Mouse (Mus musculus): ENCODE data around the gene Rufy2. TPM values are rescaled to one million over a fixed set of nuclear protein-coding genes. Genes with fewer than 3 reads are reported as not detected.

The Rufy2 gene
- total and polyA plus RNA-seq, 2 experiments from 2014 or later: 25.5 to 57.2 TPM

- DNase-seq (ENCODE audit: low spot score) (peak; percentile 99), ATAC-seq (peak; percentile 97)
- no peaks in the 10 kb centered on the region for H3K27me3 ChIP-seq (ENCODE audit: insufficient read depth, low read length)
- TF ChIP-seq CTCF (IDR thresholded peaks at IDR 0.05; ENCODE audit: low read depth): no peak
- H3K4me1 ChIP-seq (ENCODE audit: insufficient read depth, low read length): peaks cover 22% of the 10 kb centered on the region; the same call in 1 of the 2 replicates
- under 1% methylated on average over 56 of the region's 69 CpGs for WGBS
- H3K27ac ChIP-seq: peak within 1 kb of the TSS; percentile 99
- H3K9me3 ChIP-seq (ENCODE audit: low read length): no peaks in the 10 kb centered on the region
- no peaks in the 10 kb centered on the region for H3K36me3 ChIP-seq (ENCODE audit: insufficient read depth, low read length)
- peak within 1 kb of the TSS; percentile 99 for H3K9ac ChIP-seq (replicated peaks; ENCODE audit: low read length)
- H3K4me2 ChIP-seq (ENCODE audit: low read depth, low read length): peak within 1 kb of the TSS; percentile 79
- peak within 1 kb of the TSS; percentile 98 for H3K4me3 ChIP-seq (ENCODE audit: low read length)
Observed at GRCm38 (mm10) chr10:63023749-63024579, 43.9 kb downstream of the Rufy2 start, which contains the start of the genes Hnrnph3 and Pbld2. TSS of gene Hnrnph3 (minus strand) at chr10:63024217. TSS of gene Pbld2 (plus strand) at chr10:63024315.

- Histone ChIP-seq H3K9ac (replicated peaks; ENCODE audit: low read length) (peak overlapping the region; percentile 99), H3K27me3 (ENCODE audit: insufficient read depth, low read length) (no peaks in the 10 kb centered on the region), H3K4me2 (ENCODE audit: low read depth, low read length) (peak overlapping the region; percentile 79), H3K4me1 (ENCODE audit: insufficient read depth, low read length) (peaks cover 22% of the 10 kb centered on the region; the same call in 1 of the 2 replicates), H3K27ac (peak overlapping the region; percentile 99), H3K36me3 (ENCODE audit: insufficient read depth, low read length) (no peaks in the 10 kb centered on the region), H3K9me3 (ENCODE audit: low read length) (no peaks in the 10 kb centered on the region), H3K4me3 (ENCODE audit: low read length) (peak overlapping the region; percentile 98)
- ATAC-seq: peak; percentile 22; the same call in 1 of the 2 replicates
- under 1% methylated on average over 8 of the region's 8 CpGs for WGBS
- TF ChIP-seq CTCF (IDR thresholded peaks at IDR 0.05; ENCODE audit: low read depth): peak; percentile 64
- peak; percentile 81 for DNase-seq (ENCODE audit: low spot score)
Observed at GRCm38 (mm10) chr10:63024580-63024910, 44.5 kb downstream of the Rufy2 start.

GRCm38 (mm10) chr10:63025016-63025415 lies 45.0 kb downstream of the Rufy2 start:
- DNase-seq (ENCODE audit: low spot score) (no peak), ATAC-seq (no peak)
- TF ChIP-seq CTCF (IDR thresholded peaks at IDR 0.05; ENCODE audit: low read depth): no peak
- Histone ChIP-seq H3K4me3 (ENCODE audit: low read length) (peak overlapping the region; percentile 98), H3K4me1 (ENCODE audit: insufficient read depth, low read length) (peaks cover 22% of the 10 kb centered on the region; the same call in 1 of the 2 replicates), H3K27ac (peak overlapping the region; percentile 99), H3K9ac (replicated peaks; ENCODE audit: low read length) (peak overlapping the region; percentile 99), H3K27me3 (ENCODE audit: insufficient read depth, low read length) (no peaks in the 10 kb centered on the region), H3K4me2 (ENCODE audit: low read depth, low read length) (peak overlapping the region; percentile 79), H3K9me3 (ENCODE audit: low read length) (no peaks in the 10 kb centered on the region), H3K36me3 (ENCODE audit: insufficient read depth, low read length) (no peaks in the 10 kb centered on the region)
- 25% methylated on average over 2 of the region's 2 CpGs for WGBS

- no peak overlapping the region for H3K4me3 ChIP-seq (ENCODE audit: low read length)
- H3K27ac ChIP-seq: peak overlapping the region; percentile 99
- ATAC-seq: no peak
- TF ChIP-seq CTCF (IDR thresholded peaks at IDR 0.05; ENCODE audit: low read depth): no peak
- H3K27me3 ChIP-seq (ENCODE audit: insufficient read depth, low read length): no peaks in the 10 kb centered on the region
- WGBS: 13% methylated on average over 6 of the region's 6 CpGs
- H3K4me1 ChIP-seq (ENCODE audit: insufficient read depth, low read length): peaks cover 22% of the 10 kb centered on the region; the same call in 1 of the 2 replicates
- H3K36me3 ChIP-seq (ENCODE audit: insufficient read depth, low read length): no peaks in the 10 kb centered on the region
- H3K9me3 ChIP-seq (ENCODE audit: low read length): no peaks in the 10 kb centered on the region
- H3K4me2 ChIP-seq (ENCODE audit: low read depth, low read length): peak overlapping the region; percentile 79
- H3K9ac ChIP-seq (replicated peaks; ENCODE audit: low read length): no peak overlapping the region
- DNase-seq (ENCODE audit: low spot score): peak; percentile 25
Observed at GRCm38 (mm10) chr10:63025491-63026011, 45.5 kb downstream of the Rufy2 start.

- no peaks in the 10 kb centered on the region for H3K27me3 ChIP-seq (ENCODE audit: insufficient read depth, low read length)
- ATAC-seq (no peak), DNase-seq (ENCODE audit: low spot score) (peak; percentile 82)
- no peak for TF ChIP-seq CTCF (IDR thresholded peaks at IDR 0.05; ENCODE audit: low read depth)
- 0 out of 2 replicates have a peak overlapping the region, but pooled peaks have one; percentile 13 for H3K9ac ChIP-seq (replicated peaks; ENCODE audit: low read length)
- peaks cover 18% of the 10 kb centered on the region; the same call in 1 of the 2 replicates for H3K4me1 ChIP-seq (ENCODE audit: insufficient read depth, low read length)
- no peaks in the 10 kb centered on the region for H3K36me3 ChIP-seq (ENCODE audit: insufficient read depth, low read length)
- WGBS: 5% methylated on average over 8 of the region's 8 CpGs
- H3K27ac ChIP-seq: peak overlapping the region; percentile 72
- no peak overlapping the region for H3K4me3 ChIP-seq (ENCODE audit: low read length)
- H3K4me2 ChIP-seq (ENCODE audit: low read depth, low read length): peak overlapping the region; percentile 79
- H3K9me3 ChIP-seq (ENCODE audit: low read length): no peaks in the 10 kb centered on the region
Observed at GRCm38 (mm10) chr10:63026156-63026794, 46.3 kb downstream of the Rufy2 start.

GRCm38 (mm10) chr10:63026795-63027160 lies 46.8 kb downstream of the Rufy2 start:
- Histone ChIP-seq H3K4me1 (ENCODE audit: insufficient read depth, low read length) (peaks cover 16% of the 10 kb centered on the region; the same call in 1 of the 2 replicates), H3K9me3 (ENCODE audit: low read length) (no peaks in the 10 kb centered on the region), H3K27ac (peak overlapping the region; percentile 72), H3K4me2 (ENCODE audit: low read depth, low read length) (peak overlapping the region; percentile 79), H3K27me3 (ENCODE audit: insufficient read depth, low read length) (no peaks in the 10 kb centered on the region), H3K4me3 (ENCODE audit: low read length) (no peak overlapping the region), H3K9ac (replicated peaks; ENCODE audit: low read length) (0 out of 2 replicates have a peak overlapping the region, but pooled peaks have one; percentile 13), H3K36me3 (ENCODE audit: insufficient read depth, low read length) (no peaks in the 10 kb centered on the region)
- ATAC-seq: no peak
- peak; percentile 46 for DNase-seq (ENCODE audit: low spot score)
- 26% methylated on average over 6 of the region's 6 CpGs for WGBS
- TF ChIP-seq CTCF (IDR thresholded peaks at IDR 0.05; ENCODE audit: low read depth): no peak

Data from hindbrain, postnatal 0 days (tissue).